Mouse (Mus musculus): ENCODE data around the gene Actl6a.

Actl6a gene

GRCm38 (mm10) chr3:32749820-32750579 is 43.9 kb downstream of the Actl6a start:
- DNase-seq, result no peak

- DNase-seq, result no peak
Measured at GRCm38 (mm10) chr3:32754384-32754915, 48.4 kb downstream of the Actl6a start.

GRCm38 (mm10) chr3:32759212-32759611 is 53.1 kb downstream of the Actl6a start:
- DNase-seq, result no peak

GRCm38 (mm10) chr3:32762962-32763361 is 56.9 kb downstream of the Actl6a start:
- DNase-seq, result no peak

- no peak for DNase-seq
Measured at GRCm38 (mm10) chr3:32763902-32764301, 57.8 kb downstream of the Actl6a start.

GRCm38 (mm10) chr3:32770781-32771180 is 64.7 kb downstream of the Actl6a start:
- DNase-seq, result no peak

All from kidney, adult 8-10 months (tissue).